11 mouse cellular contexts compared by ENCODE assay signal in genomic region chr4:43037860-43038566, GRCm38 (mm10). TPM values are rescaled to one million over a fixed set of nuclear protein-coding genes. Genes with fewer than 3 reads are reported as not detected.
DNase-seq lines count a peak whose midpoint lies in the region; ATAC-seq and TF ChIP-seq lines count a peak whose summit lies in the region.
"Had no signal": no experiment of that assay in that cellular context is flagged by ENCODE, and none has a peak within 500 bp of the region (broad histone marks: within the 10 kb centered on the region; RNA-seq: fewer than 3 reads in every experiment).

No protein-coding gene starts in this region.

- 0 out of 2 replicates have a peak overlapping the region, but pooled peaks have one; percentile 25 for H3K9ac ChIP-seq in heart, embryonic 14.5 days (ENCODE audit: low read length)
- no peak overlapping the region for H3K9ac ChIP-seq in hindbrain, postnatal 0 days (replicated peaks; ENCODE audit: low read length)

- intact Hi-C loops in heart, postnatal 25 days (cut with DNase I): no loop called here

- H3K4me1 ChIP-seq in heart, embryonic 14.5 days (ENCODE audit: control insufficient read depth in 2 of 2, insufficient read depth in 2 of 2, low read length in 2 of 2): peaks cover 16 to 26% of the 10 kb centered on the region in 2 experiments
- H3K4me1 ChIP-seq in hindbrain, postnatal 0 days (ENCODE audit: insufficient read depth, low read length): peaks cover 4% of the 10 kb centered on the region; the same call in 1 of the 2 replicates

- H3K36me3 ChIP-seq in heart, embryonic 14.5 days (ENCODE audit: control insufficient read depth, insufficient read depth, low read length): peaks cover 37% of the 10 kb centered on the region
- H3K36me3 ChIP-seq in hindbrain, postnatal 0 days (ENCODE audit: insufficient read depth, low read length): peaks cover 27% of the 10 kb centered on the region
- peaks cover 16% of the 10 kb centered on the region for H3K36me3 ChIP-seq in myocyte (ENCODE audit: control insufficient read depth, insufficient read depth)

- no peak overlapping the region for H3K27ac ChIP-seq in heart, embryonic 14.5 days (replicated peaks in 1 of 2; ENCODE audit: control insufficient read depth in 1 of 2, insufficient read depth in 1 of 2, low read depth in 2 of 2, low read length in 2 of 2)
- H3K27ac ChIP-seq in hindbrain, postnatal 0 days: no peak overlapping the region

- H3K9me3 ChIP-seq in heart, embryonic 14.5 days (ENCODE audit: control insufficient read depth, low read length): no peaks in the 10 kb centered on the region
- no peaks in the 10 kb centered on the region for H3K9me3 ChIP-seq in hindbrain, postnatal 0 days (ENCODE audit: low read length)

- no peak overlapping the region for H3ac ChIP-seq in myocyte (ENCODE audit: control insufficient read depth, insufficient read length)

- no peak overlapping the region for H3K4me3 ChIP-seq in heart, embryonic 14.5 days (ENCODE audit: control insufficient read depth in 1 of 2, insufficient read depth in 1 of 2, low read depth in 1 of 2, low read length in 2 of 2)
- H3K4me3 ChIP-seq in hindbrain, postnatal 0 days (ENCODE audit: low read length): no peak overlapping the region
- peak overlapping the region; percentile 73 for H3K4me3 ChIP-seq in myocyte

- H3K27me3 ChIP-seq in heart, embryonic 14.5 days (ENCODE audit: control insufficient read depth, insufficient read depth, low read length): no peaks in the 10 kb centered on the region
- H3K27me3 ChIP-seq in hindbrain, postnatal 0 days (ENCODE audit: insufficient read depth, low read length): no peaks in the 10 kb centered on the region
- no peaks in the 10 kb centered on the region for H3K27me3 ChIP-seq in myocyte (ENCODE audit: control insufficient read depth, insufficient read depth, insufficient read length)

- no peak for DNase-seq in heart, postnatal 25 days (ENCODE audit: low spot score)
- peak; percentile 90 for DNase-seq in c-Kit-positive CD71-positive TER-119-positive erythroid progenitor cells, embryonic 14.5 days (ENCODE audit: low spot score)
- DNase-seq in hindbrain, postnatal 0 days (ENCODE audit: low spot score): no peak
- no peak for DNase-seq in thymus, postnatal 14 days
- no peak for DNase-seq in layer of hippocampus, postnatal 25 days (ENCODE audit: extremely low spot score in 1 of 2, low spot score in 1 of 2)
- no peak for DNase-seq in urinary bladder, adult 18-20 months (ENCODE audit: low spot score in 2 of 2)
- DNase-seq: adrenal gland, postnatal 25 days; embryo, embryonic 11 days; lung, postnatal 10 days had no signal

- no peak for ATAC-seq in heart, embryonic 14.5 days (ENCODE audit: insufficient number of reproducible peaks, insufficient read depth, low FRiP score, low read depth)
- no peak for ATAC-seq in hindbrain, postnatal 0 days

- peak overlapping the region; percentile 94; the same call in 1 of the 2 replicates for H3K4me2 ChIP-seq in heart, embryonic 14.5 days (ENCODE audit: low read length)
- H3K4me2 ChIP-seq in hindbrain, postnatal 0 days (ENCODE audit: low read depth, low read length): peak overlapping the region; percentile 82
- peak overlapping the region; percentile 83 for H3K4me2 ChIP-seq in myocyte (ENCODE audit: low read depth)

- TF ChIP-seq CTCF in hindbrain, postnatal 0 days (IDR thresholded peaks at IDR 0.05; ENCODE audit: low read depth): no peak

- peaks cover 7% of the 10 kb centered on the region for H3K79me2 ChIP-seq in myocyte (ENCODE audit: control insufficient read depth, insufficient read depth)

- TF ChIP-seq POLR2A in myocyte (IDR thresholded peaks at IDR 0.05; ENCODE audit: insufficient read length, low read depth): no peak

- 20% methylated on average over 4 of the region's 4 CpGs for WGBS in heart, embryonic 14.5 days
- WGBS in hindbrain, postnatal 0 days: 77% methylated on average over 4 of the region's 4 CpGs

TF ChIP-seq in myocyte, 11 proteins besides CTCF, POLR2A, EP300 and RAD21:
- no peak for TF ChIP-seq CEBPB (IDR thresholded peaks at IDR 0.05; ENCODE audit: insufficient read depth, poor library complexity, severe bottlenecking)
- peak in 2 of 3 experiments; percentile 13 to 36 for TF ChIP-seq MYOG (IDR thresholded peaks at IDR 0.05; ENCODE audit: control insufficient read depth in 1 of 3, insufficient read depth in 1 of 3, insufficient read length in 2 of 3, low read depth in 2 of 3)
- peak; percentile 92 for TF ChIP-seq SRF (IDR thresholded peaks at IDR 0.05; ENCODE audit: control insufficient read depth, insufficient read length, low read depth)
- TF ChIP-seq E2F4 (IDR thresholded peaks at IDR 0.05; ENCODE audit: insufficient read depth): no peak
- peak in 2 of 3 experiments; percentile 68 to 75 for TF ChIP-seq MYOD1 (IDR thresholded peaks at IDR 0.05; ENCODE audit: control insufficient read depth in 1 of 3, insufficient read length in 2 of 3, low read depth in 2 of 3)

RNA-seq across cellular contexts. Expression of gene Stoml2, which starts 6.5 kb away (rescaled TPM):
- polyA plus RNA-seq in heart, embryonic 14.5 days (2014; fragmentation: Nextera tagmentation; extraction: Ambion mirVana): 201 and 211 TPM in 2 replicates
- 100 to 1,000 TPM; 104 to 108 TPM for total RNA-seq in heart, postnatal 25 days (2021)
- 86.2 and 118 TPM in 2 replicates for total RNA-seq in hindbrain, postnatal 0 days (2014; rRNA removed)
- polyA plus RNA-seq in hindbrain, postnatal 0 days (2015; fragmentation: Nextera tagmentation; extraction: Ambion mirVana): 256 and 272 TPM in 2 replicates
- polyA plus RNA-seq in myocyte (2012; fragmentation: generic; extraction: Trizol): 113 TPM
- 100 to 1,000 TPM in 1 of 2 experiments, 10 to 100 TPM in 1; 85.6 to 108 TPM for total RNA-seq in layer of hippocampus, postnatal 25 days (2021)

RNA-seq across cellular contexts. Expression of gene Fam214b, which starts 8.0 kb away (rescaled TPM):
- 10.5 and 12.0 TPM in 2 replicates for polyA plus RNA-seq in heart, embryonic 14.5 days (2014; fragmentation: Nextera tagmentation; extraction: Ambion mirVana)
- 10 to 100 TPM; 27.7 to 32.8 TPM for total RNA-seq in heart, postnatal 25 days (2021)
- 36.0 and 54.9 TPM in 2 replicates for total RNA-seq in hindbrain, postnatal 0 days (2014; rRNA removed)
- 25.0 TPM in 2 replicates for polyA plus RNA-seq in hindbrain, postnatal 0 days (2015; fragmentation: Nextera tagmentation; extraction: Ambion mirVana)
- polyA plus RNA-seq in myocyte (2012; fragmentation: generic; extraction: Trizol): 35.3 TPM
- total RNA-seq in layer of hippocampus, postnatal 25 days (2021): 10 to 100 TPM; 32.9 to 37.7 TPM

RNA-seq across cellular contexts. Expression of gene Pigo, which starts 12.4 kb away (rescaled TPM):
- 12.0 and 13.0 TPM in 2 replicates for polyA plus RNA-seq in heart, embryonic 14.5 days (2014; fragmentation: Nextera tagmentation; extraction: Ambion mirVana)
- 10 to 100 TPM; 21.8 to 25.1 TPM for total RNA-seq in heart, postnatal 25 days (2021)
- total RNA-seq in hindbrain, postnatal 0 days (2014; rRNA removed): 27.7 and 33.4 TPM in 2 replicates
- 20.8 and 22.1 TPM in 2 replicates for polyA plus RNA-seq in hindbrain, postnatal 0 days (2015; fragmentation: Nextera tagmentation; extraction: Ambion mirVana)
- 8.0 TPM for polyA plus RNA-seq in myocyte (2012; fragmentation: generic; extraction: Trizol)
- total RNA-seq in layer of hippocampus, postnatal 25 days (2021): 10 to 100 TPM; 33.9 TPM

RNA-seq across cellular contexts. Expression of gene Unc13b, which starts 20.7 kb away (rescaled TPM):
- 16.4 and 19.1 TPM in 2 replicates for polyA plus RNA-seq in heart, embryonic 14.5 days (2014; fragmentation: Nextera tagmentation; extraction: Ambion mirVana)
- 10 to 100 TPM; 14.8 to 16.3 TPM for total RNA-seq in heart, postnatal 25 days (2021)
- 40.4 and 41.8 TPM in 2 replicates for total RNA-seq in hindbrain, postnatal 0 days (2014; rRNA removed)
- 6.6 TPM in 2 replicates for polyA plus RNA-seq in hindbrain, postnatal 0 days (2015; fragmentation: Nextera tagmentation; extraction: Ambion mirVana)
- 0.42 TPM for polyA plus RNA-seq in myocyte (2012; fragmentation: generic; extraction: Trizol)
- 10 to 100 TPM; 32.7 to 49.6 TPM for total RNA-seq in layer of hippocampus, postnatal 25 days (2021)

RNA-seq across cellular contexts. Expression of gene Fancg, which starts 27.7 kb away (rescaled TPM):
- 10.8 and 11.7 TPM in 2 replicates for polyA plus RNA-seq in heart, embryonic 14.5 days (2014; fragmentation: Nextera tagmentation; extraction: Ambion mirVana)
- total RNA-seq in heart, postnatal 25 days (2021): 1 to 10 TPM; 3.8 to 4.3 TPM
- 10.5 and 13.1 TPM in 2 replicates for total RNA-seq in hindbrain, postnatal 0 days (2014; rRNA removed)
- 14.2 and 14.5 TPM in 2 replicates for polyA plus RNA-seq in hindbrain, postnatal 0 days (2015; fragmentation: Nextera tagmentation; extraction: Ambion mirVana)
- polyA plus RNA-seq in myocyte (2012; fragmentation: generic; extraction: Trizol): 2.6 TPM
- total RNA-seq in layer of hippocampus, postnatal 25 days (2021): 1 to 10 TPM; 7.7 to 8.7 TPM
